Mouse (Mus musculus) kidney, postnatal 0 days (tissue): ENCODE results near the gene Dock11. TPM values are rescaled to one million over a fixed set of nuclear protein-coding genes. Genes with fewer than 3 reads are reported as not detected.

Source experiments
- ATAC-seq: fragments of 200-750 bp; cut with Nextera tagmentation; replicated peaks from 2 replicates; pipeline ENCODE4 v1.8.0; 2017; ENCODE audit warnings: low read depth, moderate number of reproducible peaks, moderate TSS enrichment, moderate library complexity; ENCODE audit not compliant: low FRiP score
- DNase-seq: peaks from one replicate; pipeline ENCODE4 v3.0.0-alpha.2; 2016; ENCODE audit warnings: low spot score
- H3K27ac ChIP-seq: fragments of 300-500 bp; sonication (generic); 2 replicates; pipeline ENCODE4 v1.5.1; 2014; ENCODE audit warnings: mild to moderate bottlenecking
- H3K27me3 ChIP-seq: fragments of 300-500 bp; sonication (generic); 2 replicates; pipeline ENCODE4 v1.6.1; 2014; ENCODE audit warnings: low read length, mixed read lengths; ENCODE audit not compliant: insufficient read depth
- H3K36me3 ChIP-seq: fragments of 300-500 bp; sonication (generic); 2 replicates; pipeline ENCODE4 v1.6.1; 2014; ENCODE audit warnings: low read length, mixed read lengths; ENCODE audit not compliant: insufficient read depth
- H3K4me1 ChIP-seq: fragments of 300-500 bp; sonication (generic); replicated peaks from 2 replicates; pipeline ENCODE4 v1.6.1; 2014; ENCODE audit warnings: antibody characterized with exemption, low read length, mixed read lengths; ENCODE audit not compliant: insufficient read depth
- H3K4me2 ChIP-seq: fragments of 300-500 bp; sonication (generic); 2 replicates; pipeline ENCODE4 v1.6.1; 2014; ENCODE audit warnings: mild to moderate bottlenecking, low read length, moderate library complexity, mixed read lengths
- H3K4me3 ChIP-seq: fragments of 300-500 bp; sonication (generic); replicated peaks from 2 replicates; pipeline ENCODE4 v1.5.1; 2014; ENCODE audit warnings: low read depth, low read length
- H3K9ac ChIP-seq: fragments of 300-500 bp; sonication (generic); 2 replicates; pipeline ENCODE4 v1.6.1; 2014; ENCODE audit warnings: low read depth, low read length
- H3K9me3 ChIP-seq: fragments of 300-500 bp; sonication (generic); replicated peaks from 2 replicates; pipeline ENCODE4 v1.6.1; 2016; ENCODE audit warnings: low read length, inconsistent platforms, mixed read lengths
- CTCF ChIP-seq: IDR thresholded peaks from 2 replicates; pipeline ENCODE4 v1.5.1; 2016; ENCODE audit warnings: antibody characterized with exemption, low read depth, mild to moderate bottlenecking, moderate library complexity
- WGBS: fragments of 180-500 bp; shearing (Covaris S2); extraction: QIAGEN DNeasy Blood & Tissue Kit; methylation state at CpG from one replicate; pipeline ENCODE4 v1.1.7; 2014; 5-methylcytosine and 5-hydroxymethylcytosine counted together
- polyA plus RNA-seq: library from polyadenylated mRNA; unstranded; fragments of >200 nt; fragmentation: Nextera tagmentation; extraction: Ambion mirVana; gene quantifications from 2 replicates; pipeline ENCODE4 v1.2.1, GENCODE M21; 2015

Dock11 gene
- polyA plus RNA-seq, 1 experiment from 2014 or later = 5.5 TPM

- Histone ChIP-seq H3K4me2 (no peak overlapping the region), H3K4me1 (no peaks in the 10 kb centered on the region), H3K9me3 (no peaks in the 10 kb centered on the region), H3K27ac (no peak overlapping the region), H3K36me3 (no peaks in the 10 kb centered on the region), H3K27me3 (no peaks in the 10 kb centered on the region), H3K9ac (no peak overlapping the region), H3K4me3 (no peak overlapping the region)
- ATAC-seq (no peak), DNase-seq (no peak)
- TF ChIP-seq CTCF = no peak
- 85% methylated on average over 17 of the region's 17 CpGs for WGBS
Observed at GRCm38 (mm10) chrX:36025651-36026050, 137.0 kb downstream of the Dock11 start.

GRCm38 (mm10) chrX:36031113-36031512 is 142.5 kb downstream of the Dock11 start:
- ATAC-seq (no peak), DNase-seq (no peak)
- Histone ChIP-seq H3K4me1 (no peaks in the 10 kb centered on the region), H3K36me3 (no peaks in the 10 kb centered on the region), H3K27me3 (no peaks in the 10 kb centered on the region), H3K9ac (no peak overlapping the region), H3K4me2 (no peak overlapping the region), H3K4me3 (no peak overlapping the region), H3K9me3 (no peaks in the 10 kb centered on the region), H3K27ac (no peak overlapping the region)
- TF ChIP-seq CTCF = no peak
- WGBS = 42% methylated on average over 5 of the region's 5 CpGs

GRCm38 (mm10) chrX:36034045-36034444 is 145.4 kb downstream of the Dock11 start:
- TF ChIP-seq CTCF = no peak
- no peaks in the 10 kb centered on the region for H3K27me3 ChIP-seq
- no peak overlapping the region for H3K4me2 ChIP-seq
- H3K27ac ChIP-seq = no peak overlapping the region
- DNase-seq = no peak
- no peaks in the 10 kb centered on the region for H3K36me3 ChIP-seq
- WGBS = 79% methylated on average over 8 of the region's 8 CpGs
- H3K4me1 ChIP-seq = no peaks in the 10 kb centered on the region
- no peak for ATAC-seq
- H3K9me3 ChIP-seq = no peaks in the 10 kb centered on the region
- H3K4me3 ChIP-seq = no peak overlapping the region
- no peak overlapping the region for H3K9ac ChIP-seq

- Histone ChIP-seq H3K27ac (no peak overlapping the region), H3K36me3 (no peaks in the 10 kb centered on the region), H3K9me3 (no peaks in the 10 kb centered on the region), H3K9ac (no peak overlapping the region), H3K4me1 (no peaks in the 10 kb centered on the region), H3K4me2 (no peak overlapping the region), H3K4me3 (no peak overlapping the region), H3K27me3 (no peaks in the 10 kb centered on the region)
- DNase-seq (no peak), ATAC-seq (no peak)
- no peak for TF ChIP-seq CTCF
- 62% methylated on average over 4 of the region's 4 CpGs for WGBS
Observed at GRCm38 (mm10) chrX:36045731-36046130, 157.1 kb downstream of the Dock11 start.

- no peak overlapping the region for H3K4me3 ChIP-seq
- H3K9me3 ChIP-seq = no peaks in the 10 kb centered on the region
- no peak for TF ChIP-seq CTCF
- no peak overlapping the region for H3K27ac ChIP-seq
- no peak overlapping the region for H3K4me2 ChIP-seq
- WGBS = 76% methylated on average over 1 of the region's 1 CpGs
- no peaks in the 10 kb centered on the region for H3K27me3 ChIP-seq
- ATAC-seq (no peak), DNase-seq (peak; percentile 38)
- no peaks in the 10 kb centered on the region for H3K4me1 ChIP-seq
- no peaks in the 10 kb centered on the region for H3K36me3 ChIP-seq
- H3K9ac ChIP-seq = no peak overlapping the region
Observed at GRCm38 (mm10) chrX:36047451-36047850, 158.8 kb downstream of the Dock11 start.

- H3K4me1 ChIP-seq = no peaks in the 10 kb centered on the region
- ATAC-seq (no peak), DNase-seq (no peak)
- H3K27me3 ChIP-seq = no peaks in the 10 kb centered on the region
- no peak overlapping the region for H3K9ac ChIP-seq
- no peak for TF ChIP-seq CTCF
- no peaks in the 10 kb centered on the region for H3K36me3 ChIP-seq
- H3K4me2 ChIP-seq = no peak overlapping the region
- no peak overlapping the region for H3K27ac ChIP-seq
- H3K4me3 ChIP-seq = no peak overlapping the region
- H3K9me3 ChIP-seq = no peaks in the 10 kb centered on the region
Observed at GRCm38 (mm10) chrX:36050312-36050711, 161.7 kb downstream of the Dock11 start.

- 70% methylated on average over 2 of the region's 2 CpGs for WGBS
- DNase-seq = no peak
- no peak overlapping the region for H3K4me2 ChIP-seq
- no peak for ATAC-seq
- H3K27me3 ChIP-seq = no peaks in the 10 kb centered on the region
- TF ChIP-seq CTCF = no peak
- no peak overlapping the region for H3K9ac ChIP-seq
- H3K4me3 ChIP-seq = no peak overlapping the region
- no peaks in the 10 kb centered on the region for H3K36me3 ChIP-seq
- H3K9me3 ChIP-seq = no peaks in the 10 kb centered on the region
- H3K4me1 ChIP-seq = no peaks in the 10 kb centered on the region
- H3K27ac ChIP-seq = no peak overlapping the region
Observed at GRCm38 (mm10) chrX:36073997-36074396, 185.4 kb downstream of the Dock11 start.
